Mouse (Mus musculus): ENCODE results near the gene Pitpnm3.
A peak's percentile ranks its signal among the peaks of the same experiment; 100 is the strongest.

Pitpnm3 gene

DNA sequence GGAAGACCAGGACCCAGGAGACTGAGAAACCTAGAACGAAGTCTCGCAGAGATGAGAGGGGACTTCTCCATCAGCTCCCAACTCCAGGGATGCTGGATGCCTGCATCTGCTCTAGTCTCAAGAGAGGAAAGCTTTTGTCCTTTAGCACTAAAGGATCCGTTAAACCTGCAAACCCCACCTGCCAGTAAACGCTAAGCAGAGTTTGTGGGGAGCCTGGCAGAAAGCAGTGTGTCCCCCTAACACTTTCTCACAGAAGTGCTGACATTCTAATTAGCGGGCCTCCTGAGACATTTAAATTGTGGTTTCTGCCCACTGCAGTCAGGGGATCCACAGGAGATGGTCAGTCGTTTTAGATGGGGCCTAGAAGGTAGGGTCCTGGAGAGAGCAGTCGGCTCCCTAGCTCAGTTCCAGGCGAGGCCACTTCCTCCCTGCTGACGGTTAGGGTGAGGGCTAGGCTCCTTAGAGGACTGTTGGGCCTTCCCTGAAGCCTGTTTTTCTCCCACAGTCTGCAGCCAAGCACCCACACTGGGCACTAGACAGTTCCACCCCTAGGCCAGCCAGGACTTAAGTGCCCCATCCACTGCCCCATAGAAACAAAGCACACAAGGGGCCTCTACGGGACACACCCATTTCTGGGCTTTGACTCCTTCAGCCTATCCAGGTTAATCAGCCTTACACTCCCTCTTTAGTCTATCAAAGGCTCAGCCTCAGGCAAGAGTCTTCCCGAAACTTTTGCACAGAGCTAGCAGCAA is 829 bp upstream of the Pitpnm3 start:
- DNase-seq (ENCODE audit: low spot score) = no peak

DNA sequence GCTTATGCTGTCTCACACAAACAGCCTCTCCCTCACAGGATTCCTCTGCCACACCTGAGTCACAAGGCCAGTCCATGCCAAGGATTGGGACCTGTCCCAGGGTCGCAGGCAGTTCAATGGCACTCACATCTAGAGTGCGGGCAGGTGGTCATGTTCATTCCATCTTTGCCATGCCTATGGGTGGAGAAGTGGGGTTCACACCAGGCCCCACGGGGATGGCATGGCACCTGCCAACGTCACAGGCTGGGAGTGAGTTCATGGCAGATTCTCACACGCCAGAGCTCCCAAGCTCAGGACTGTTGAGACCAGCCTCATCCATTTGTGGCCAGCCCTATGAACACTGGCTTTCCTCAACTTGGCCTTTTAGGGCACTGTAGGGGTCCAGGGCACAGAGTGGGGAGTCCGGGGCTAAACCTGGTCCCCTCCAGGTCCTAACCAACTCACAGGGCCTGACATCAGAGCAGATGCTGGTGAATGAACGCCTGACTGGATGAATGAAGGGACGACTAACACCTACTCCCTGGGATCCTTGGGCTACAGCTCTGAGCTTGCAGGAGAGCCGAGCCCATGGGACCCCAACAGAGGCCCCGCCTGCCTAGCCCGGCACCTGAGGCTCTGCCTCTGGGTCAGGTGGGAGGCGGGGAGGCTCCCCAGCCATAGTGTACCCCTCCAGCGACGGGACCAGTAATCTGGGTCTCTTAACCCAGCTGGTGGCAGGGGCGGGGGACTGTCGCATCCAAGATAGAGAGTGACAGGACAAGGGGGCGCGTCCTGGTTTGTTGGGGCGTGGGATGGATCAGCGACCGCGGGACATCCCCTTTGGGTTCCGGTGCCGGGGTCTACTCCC is 819 bp downstream of the Pitpnm3 start:
- no peak for DNase-seq (ENCODE audit: low spot score)

DNA sequence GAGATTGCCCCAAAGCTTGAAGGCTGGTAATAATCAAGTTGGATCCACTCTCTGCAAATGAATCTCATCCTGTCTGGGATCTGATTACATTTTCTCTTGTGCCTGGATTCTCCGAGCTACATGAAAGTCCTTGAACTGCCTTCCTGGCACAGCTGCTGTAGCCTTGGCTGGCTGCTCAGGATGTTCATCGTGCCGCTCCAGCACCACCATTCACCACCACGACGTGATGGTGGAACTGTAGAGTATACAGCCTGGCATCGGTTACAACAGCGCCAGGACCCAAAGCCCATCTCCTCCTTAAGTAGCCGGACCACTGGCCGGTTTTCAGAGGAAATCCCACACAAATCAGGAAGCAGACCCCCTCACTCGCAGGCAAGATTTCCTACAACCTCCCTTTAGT is 2.5 kb downstream of the Pitpnm3 start:
- DNase-seq (ENCODE audit: low spot score) = no peak

DNA sequence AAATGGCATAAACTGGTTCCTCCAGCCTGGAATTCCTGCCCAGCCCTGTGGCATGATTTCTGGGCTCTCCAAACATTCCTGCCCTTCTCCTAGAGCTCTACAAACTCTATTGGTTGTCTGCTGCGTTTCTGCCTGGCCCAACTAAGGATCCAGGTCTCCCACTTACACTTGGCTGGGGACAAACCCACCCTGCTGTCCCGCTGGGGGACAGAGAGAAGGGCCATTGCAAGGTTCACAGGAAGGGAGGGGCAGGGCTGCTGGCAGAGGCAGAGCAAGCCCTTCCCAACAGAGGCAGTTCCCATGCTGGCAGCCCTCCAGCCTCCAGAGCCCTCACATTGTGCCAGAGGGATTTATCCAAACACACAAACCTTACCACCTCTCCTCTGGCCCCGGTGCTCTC is 3.3 kb downstream of the Pitpnm3 start:
- DNase-seq (ENCODE audit: low spot score) = peak; percentile 41

DNA sequence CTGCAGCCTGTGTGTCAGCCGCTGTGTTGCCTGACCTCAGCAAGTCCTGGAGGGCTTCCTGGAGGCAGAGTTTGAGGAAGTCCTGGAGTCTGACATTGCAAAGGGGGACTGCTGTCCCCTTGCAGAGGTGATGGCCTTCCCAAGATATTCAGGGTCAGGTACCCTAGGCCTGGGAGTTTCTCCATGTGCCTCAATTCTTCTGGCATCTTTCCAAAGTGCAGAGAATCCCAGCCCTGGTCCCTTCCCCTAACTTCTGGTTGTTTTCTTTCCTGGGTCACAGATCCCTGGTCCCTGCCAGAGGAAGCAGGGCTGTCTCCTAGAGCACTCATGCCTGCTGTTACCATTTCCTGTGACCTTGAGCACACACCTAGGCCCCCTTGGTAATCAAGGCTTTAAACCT is 3.9 kb downstream of the Pitpnm3 start:
- DNase-seq (ENCODE audit: low spot score) = no peak

DNA sequence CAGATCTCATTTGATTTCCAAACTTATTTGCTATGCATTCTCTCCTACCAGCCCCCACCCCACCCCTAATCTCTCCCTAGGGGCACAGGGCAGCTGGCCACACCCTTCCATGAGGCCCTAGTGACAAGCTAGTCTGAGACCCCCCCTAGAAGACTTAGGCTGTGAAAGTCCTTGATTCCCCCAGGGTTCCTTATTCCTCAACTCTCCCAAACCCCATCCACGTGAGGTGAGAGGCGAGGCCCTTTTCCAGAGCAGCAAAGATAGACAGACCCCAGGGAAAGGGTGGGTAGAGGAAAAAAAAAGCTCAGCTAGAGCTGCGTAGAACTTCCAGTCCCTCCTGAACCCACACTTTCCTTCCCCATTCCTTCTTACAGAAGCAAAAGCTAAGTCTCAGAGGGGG is 4.7 kb downstream of the Pitpnm3 start:
- no peak for DNase-seq (ENCODE audit: low spot score)

DNA sequence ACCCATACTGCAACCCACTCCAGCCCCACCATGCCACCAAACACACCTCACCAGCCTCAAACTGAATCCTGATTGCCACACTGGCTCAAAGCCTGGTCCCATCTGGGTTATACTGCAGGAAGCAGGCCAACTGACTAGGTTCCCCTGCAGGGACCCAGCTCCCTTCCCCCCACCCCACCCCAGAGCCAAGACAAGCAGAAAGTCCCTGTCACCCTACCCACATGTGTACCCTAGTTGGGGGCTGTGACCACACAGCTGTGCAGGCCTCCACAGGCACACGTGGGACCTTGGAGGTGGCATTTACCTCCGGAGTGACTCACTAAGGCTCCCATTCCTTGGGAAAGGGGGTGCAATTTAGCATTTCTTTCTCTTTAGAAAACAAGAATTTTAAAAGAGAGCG is 5.1 kb downstream of the Pitpnm3 start:
- no peak for DNase-seq (ENCODE audit: low spot score)

DNA sequence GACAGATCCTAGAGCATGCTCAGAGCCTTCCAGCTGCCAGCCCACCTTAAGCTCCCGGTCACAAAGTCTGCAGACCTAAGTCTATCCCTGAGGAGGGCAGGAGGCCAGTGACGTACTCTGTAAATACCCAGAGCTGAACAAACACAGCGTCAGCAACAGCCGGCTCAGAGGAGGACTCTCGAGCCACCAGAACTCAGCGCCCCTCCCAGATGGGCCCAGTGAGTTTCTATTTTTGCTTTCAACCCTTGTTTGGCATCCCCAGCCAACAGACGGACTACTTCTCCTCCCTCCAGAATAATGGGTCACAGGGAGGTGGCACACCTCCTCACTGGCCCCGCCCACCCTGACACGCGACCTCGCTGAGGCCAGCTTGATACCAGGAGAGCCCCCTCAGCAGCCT is 5.6 kb downstream of the Pitpnm3 start:
- DNase-seq (ENCODE audit: low spot score) = no peak

DNA sequence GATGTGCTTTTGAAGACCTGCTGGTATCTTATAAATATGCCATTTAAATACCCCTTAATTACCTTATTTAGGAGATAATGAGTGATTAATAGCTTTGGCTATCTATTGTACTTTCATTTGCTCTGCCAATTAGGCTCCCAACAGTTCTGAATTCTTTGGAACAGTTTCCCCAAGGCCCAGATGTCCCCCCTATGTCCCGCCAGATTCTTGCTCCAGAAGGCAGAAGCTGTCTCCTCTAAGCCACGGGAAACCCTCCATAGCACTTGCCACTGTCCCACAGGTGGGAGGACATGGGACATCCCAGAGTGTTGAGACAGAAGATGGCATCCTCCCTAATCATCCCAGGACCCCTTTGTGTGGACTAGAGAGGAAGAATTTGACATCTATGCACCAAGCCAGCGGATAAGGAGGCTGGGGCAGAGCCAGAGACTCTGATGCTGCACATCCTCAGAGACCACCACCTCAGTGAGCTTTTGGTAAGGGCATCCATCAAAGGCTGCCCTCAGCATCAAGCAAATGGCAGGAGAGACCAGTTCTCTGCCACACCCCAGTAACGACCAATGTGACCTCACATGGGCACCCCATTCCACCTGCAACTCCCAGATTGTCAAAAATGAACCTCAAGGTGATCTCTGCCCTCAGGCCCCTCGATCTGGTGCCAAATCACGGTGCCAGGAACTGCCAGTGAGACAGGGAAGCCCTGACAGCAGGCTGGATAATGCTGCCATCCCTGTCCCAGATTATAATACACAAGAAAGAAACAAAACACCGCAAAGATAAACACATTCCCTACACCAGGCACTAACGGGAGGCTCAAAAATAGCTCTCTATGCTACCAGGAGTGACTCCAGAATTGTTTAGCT is 6.3 kb downstream of the Pitpnm3 start:
- DNase-seq (ENCODE audit: low spot score) = no peak

DNA sequence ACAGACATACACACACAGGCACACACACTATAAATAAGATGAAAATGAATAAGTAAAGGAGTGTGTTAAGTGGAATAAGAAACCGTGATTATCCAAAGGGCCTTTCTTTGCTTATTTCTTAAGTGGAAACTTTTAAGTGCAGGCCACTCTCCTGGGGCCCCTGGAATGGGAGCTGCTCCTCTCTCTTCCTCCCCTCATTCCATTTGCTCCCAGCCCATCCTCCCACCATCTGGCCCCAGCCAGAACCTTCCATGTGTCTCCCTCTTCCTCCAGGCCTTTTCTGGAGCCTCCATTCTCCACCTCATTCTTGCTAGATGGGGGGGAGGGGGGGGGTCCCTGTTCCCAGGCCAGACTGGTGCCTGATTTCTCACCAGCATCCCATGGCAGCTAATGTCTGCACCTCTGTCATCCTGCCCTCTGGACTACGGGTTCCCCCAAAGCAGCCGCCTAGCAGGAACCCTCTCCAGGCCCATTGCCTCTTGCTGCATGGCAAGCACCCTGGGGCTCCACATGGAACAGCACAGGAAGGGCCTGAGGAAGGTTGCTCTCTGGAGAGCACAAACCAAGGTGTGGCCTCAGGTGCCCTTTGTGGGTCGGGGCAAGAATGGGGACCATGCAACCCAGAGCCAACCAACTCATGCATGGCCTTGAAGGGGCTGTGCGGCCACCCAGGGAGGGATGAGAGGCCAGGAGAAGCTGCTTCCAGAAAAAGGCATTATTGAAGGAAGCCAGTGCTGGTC is 8.0 kb downstream of the Pitpnm3 start:
- no peak for DNase-seq (ENCODE audit: low spot score)

DNA sequence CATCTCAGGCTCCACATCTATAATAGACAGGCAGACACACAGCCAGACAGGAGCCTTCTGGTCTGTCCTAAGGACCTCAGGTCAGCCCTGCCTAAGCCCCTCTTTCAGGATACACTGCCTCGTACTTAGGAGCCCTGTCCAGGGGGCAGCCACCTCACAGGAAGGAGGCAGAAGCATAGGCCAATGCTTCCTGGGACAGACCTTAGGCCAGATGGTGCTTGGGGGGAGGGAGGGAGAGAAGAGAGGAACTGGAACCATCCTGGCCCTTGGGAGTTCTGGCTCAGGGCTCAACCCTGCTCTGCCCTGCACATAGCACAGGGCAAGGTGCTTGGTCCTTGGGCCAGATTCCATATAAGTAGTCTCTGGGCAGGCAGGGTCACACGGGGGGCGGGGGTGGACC is 9.8 kb downstream of the Pitpnm3 start:
- DNase-seq (ENCODE audit: low spot score) = no peak

DNA sequence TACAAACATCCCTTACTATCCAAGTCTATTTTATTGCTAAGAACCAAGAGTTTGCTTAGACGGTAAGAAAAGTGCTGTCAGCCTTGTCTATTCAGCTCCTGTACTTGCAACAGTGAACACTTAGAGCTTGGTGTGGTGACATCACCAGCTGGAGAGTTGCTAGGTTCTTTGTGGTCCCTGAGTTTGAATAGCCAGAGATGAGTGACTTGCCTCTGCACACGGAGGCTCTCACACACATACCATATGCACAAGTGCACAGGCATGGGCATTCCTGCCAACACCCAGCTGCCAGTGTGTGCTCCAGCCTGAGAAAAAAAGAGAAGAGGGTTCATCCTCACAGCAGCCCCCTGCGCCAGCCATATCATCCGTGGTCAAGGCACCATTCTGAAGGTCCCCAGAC is 12.0 kb downstream of the Pitpnm3 start:
- DNase-seq (ENCODE audit: low spot score) = no peak

DNA sequence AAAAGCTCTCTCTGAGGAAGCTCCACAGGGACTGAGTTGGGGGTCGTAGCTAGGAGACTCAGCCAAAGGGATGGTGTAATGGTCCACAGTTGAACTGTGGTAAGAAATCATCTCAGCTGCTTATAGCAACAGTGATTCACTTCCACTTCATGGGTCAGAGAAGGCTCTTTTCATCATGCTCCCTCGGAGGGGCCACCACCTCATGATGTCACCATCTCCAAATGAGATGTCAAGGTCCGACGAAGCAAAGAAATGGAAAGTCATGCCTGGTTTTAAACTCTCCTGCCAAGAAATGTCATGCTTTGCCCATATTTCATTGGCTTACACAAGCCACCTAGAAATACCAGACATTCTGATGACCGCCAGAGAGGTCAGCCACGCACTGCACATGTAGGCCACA is 15.2 kb downstream of the Pitpnm3 start:
- no peak for DNase-seq (ENCODE audit: low spot score)

DNA sequence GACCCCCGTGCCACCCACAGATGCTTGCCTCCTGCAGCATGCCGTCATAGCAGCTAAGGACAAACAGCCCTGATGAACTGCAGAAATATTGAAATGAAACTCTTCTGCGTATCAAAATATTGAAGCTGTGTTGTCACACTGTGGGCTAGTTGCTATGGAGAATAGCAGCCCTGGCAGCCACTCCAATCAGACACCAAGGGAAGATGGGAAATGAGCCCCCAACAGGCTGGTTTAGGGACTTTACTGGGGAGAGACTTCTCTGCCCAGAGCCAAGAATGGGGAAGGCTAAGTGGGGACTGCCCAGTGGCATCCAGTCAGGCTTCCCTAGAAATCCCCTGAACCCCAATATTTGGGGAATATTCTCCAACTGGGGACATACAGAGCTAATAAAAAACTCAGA is 16.9 kb downstream of the Pitpnm3 start:
- no peak for DNase-seq (ENCODE audit: low spot score)

DNA sequence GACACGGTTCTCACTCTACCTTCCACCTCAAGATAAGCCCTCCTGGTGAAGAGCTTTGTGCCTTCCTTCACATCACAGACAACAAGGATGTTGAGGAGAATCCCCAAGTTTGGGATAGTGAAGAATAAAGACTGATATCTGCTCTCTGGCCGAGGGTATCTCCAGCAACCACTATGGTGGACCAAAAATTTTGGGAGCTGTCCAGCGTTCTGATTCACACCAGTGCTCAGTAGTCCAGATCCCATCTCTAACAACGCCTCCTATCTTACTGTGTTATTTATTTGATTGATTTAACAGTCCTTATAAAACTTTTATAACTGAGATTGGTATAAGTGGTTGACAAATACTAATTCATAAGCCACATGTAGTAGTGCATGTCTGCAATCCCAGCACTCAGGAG is 22.3 kb downstream of the Pitpnm3 start:
- no peak for DNase-seq (ENCODE audit: low spot score)

DNA sequence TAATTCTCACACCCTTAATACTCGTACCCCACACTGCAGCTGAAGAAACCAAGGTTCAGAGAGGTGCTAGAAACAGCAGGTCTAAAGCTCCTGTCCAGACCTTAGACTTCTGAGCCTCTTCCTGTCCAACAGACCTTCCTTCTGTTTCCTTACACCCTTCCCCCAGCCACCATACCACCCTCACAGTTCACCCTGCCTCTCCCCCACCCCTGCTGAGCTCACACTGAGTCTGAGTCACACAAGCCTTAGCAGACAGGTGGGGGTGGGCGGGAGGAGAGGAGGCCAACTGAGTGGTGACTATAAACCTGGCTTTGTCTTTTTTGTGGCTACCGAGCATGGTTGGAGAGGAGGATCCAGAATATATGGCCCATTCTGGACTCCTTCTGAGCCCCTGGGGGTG is 24.9 kb downstream of the Pitpnm3 start:
- DNase-seq (ENCODE audit: low spot score) = no peak

DNA sequence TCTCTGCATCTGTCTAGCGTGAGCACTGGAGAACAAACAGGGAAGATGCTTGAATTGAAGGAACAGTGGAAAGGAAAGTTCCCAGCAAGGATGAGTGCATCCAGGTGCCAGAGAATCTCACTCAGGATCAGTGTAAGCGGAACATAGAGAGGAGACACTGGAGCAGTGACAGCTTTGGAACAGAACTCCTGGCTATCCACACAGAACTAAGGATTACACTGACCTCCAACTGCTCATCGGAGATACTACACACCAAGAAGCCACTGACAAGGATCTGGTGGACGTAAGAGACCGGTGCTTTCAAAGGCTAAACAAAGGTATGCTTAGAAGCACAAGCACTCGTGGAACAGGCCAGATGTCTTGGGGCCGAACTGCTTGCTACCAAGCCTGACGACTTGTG is 31.4 kb downstream of the Pitpnm3 start:
- DNase-seq (ENCODE audit: low spot score) = no peak

DNA sequence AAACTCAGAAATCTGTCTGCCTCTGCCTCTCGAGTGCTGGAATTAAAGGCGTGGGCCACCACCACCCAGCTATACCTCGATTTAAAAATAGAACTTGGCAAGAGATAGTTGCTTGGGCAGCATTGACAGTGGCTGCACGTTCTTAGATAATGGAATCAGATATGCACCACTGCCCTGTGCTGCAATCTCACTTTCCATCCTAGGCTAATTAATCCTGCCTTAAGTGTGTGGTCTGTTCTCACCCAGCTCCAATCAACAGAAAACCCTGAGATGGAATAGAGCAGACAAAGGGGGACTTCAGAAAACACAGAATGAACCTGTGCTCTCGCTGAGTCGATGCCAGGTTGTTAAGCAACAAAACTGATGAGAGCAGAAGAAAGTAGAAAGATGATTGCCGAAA is 32.0 kb downstream of the Pitpnm3 start:
- no peak for DNase-seq (ENCODE audit: low spot score)

DNA sequence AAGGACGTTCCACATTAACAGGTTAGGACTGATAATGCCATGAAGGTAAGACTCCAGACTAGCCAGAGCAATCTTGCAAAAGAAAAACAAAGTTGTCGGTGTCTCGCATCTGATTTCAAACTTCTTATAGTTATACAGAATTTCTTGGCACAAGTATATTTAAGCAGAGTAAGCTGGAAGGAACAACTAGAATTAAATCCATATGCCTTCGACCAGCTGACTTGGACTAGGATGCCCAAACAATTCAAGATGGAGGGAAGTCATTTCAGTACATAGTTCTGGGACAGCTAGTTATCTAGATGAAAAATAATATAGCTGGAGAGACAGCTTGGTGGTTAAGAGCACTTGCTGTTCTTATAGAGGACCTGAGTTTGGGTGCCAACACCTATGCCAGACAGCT is 34.6 kb downstream of the Pitpnm3 start:
- DNase-seq (ENCODE audit: low spot score) = no peak

DNA sequence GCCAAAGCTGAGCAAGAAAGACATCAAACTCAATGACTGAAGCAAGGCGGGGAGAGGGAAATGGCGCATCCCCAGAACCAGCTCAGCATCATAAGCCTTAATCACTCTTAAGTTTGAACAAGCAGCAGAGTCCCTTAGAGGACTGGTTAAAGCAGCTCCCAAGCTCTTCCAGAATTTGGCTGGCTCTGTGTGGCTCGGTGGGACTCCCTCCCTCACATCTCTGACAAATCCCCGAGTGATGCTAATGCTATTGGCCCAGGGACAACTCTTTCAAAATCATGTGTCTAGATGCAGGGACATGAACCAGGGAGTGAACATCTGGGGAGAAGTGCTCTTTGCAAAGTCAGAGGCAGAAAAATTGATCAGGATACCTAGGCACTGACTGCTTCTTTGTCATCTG is 36.4 kb downstream of the Pitpnm3 start:
- no peak for DNase-seq (ENCODE audit: low spot score)

DNA sequence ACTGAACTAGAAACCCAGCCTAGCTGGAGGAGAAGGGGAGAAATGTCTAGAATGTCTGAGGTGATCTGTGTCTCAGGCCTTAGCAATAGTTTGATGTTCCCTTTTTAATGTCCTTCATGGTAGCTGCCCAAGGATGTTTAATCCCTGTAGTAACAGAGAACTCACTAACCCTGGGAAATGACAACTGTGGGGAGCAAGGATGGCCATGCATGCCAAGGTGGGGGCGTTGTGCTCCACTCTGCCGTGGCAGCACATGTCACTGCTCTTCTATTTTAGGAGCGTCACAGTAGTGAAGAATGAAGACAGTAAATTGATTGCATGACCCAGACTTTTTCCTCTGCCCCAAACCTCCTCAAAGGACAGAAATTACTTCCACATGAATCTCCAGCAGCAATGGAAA is 37.6 kb downstream of the Pitpnm3 start:
- DNase-seq (ENCODE audit: low spot score) = no peak

DNA sequence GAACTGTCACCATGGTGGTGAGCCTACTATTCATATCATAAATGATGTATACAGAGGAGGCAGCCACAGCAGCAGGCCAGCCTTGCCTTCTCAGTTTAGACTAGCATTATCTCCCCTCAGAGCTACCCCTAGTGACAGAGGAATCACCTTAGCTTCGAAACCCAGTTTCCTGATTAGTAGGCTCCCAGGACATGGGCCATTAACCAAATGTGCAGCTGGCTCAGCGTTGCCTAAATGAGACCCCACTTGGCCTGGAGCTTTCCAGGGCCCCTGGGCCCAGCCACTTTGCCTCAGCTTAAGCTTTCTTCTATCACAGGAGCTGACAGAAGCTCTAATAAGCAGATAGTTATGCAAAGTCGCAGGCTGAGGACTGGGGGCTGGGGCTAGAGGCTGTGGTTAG is 39.6 kb downstream of the Pitpnm3 start:
- no peak for DNase-seq (ENCODE audit: low spot score)
